Mouse (Mus musculus) embryo, embryonic 10 days (tissue): ENCODE measurements around the gene Zfp174.
A peak's percentile ranks its signal among the peaks of the same experiment; 100 is the strongest.

Source experiments
- DNase-seq: peaks from one replicate; pipeline ENCODE4 v3.0.0-alpha.2; 2015; ENCODE audit warnings: low spot score

Zfp174 gene

GRCm38 (mm10) chr16:3884201-3885064 is 37.4 kb downstream of the Zfp174 start, which contains the start of the genes Zfp597 and Gm20695:
Gene Zfp597 (minus strand): TSS chr16:3884561.
Gene Gm20695 (plus strand): TSS chr16:3884648.
- peak; percentile 98 for DNase-seq

- DNase-seq = peak; percentile 27
Measured at GRCm38 (mm10) chr16:3885065-3885670, 38.1 kb downstream of the Zfp174 start.

GRCm38 (mm10) chr16:3891621-3892295 is 44.7 kb downstream of the Zfp174 start:
- DNase-seq = no peak

GRCm38 (mm10) chr16:3893739-3894138 is 46.7 kb downstream of the Zfp174 start:
- DNase-seq = no peak

- DNase-seq = no peak
Measured at GRCm38 (mm10) chr16:3895173-3895792, 48.2 kb downstream of the Zfp174 start.

GRCm38 (mm10) chr16:3896046-3896445 is 49.0 kb downstream of the Zfp174 start:
- DNase-seq = no peak

GRCm38 (mm10) chr16:3896553-3896952 is 49.5 kb downstream of the Zfp174 start:
- DNase-seq = no peak

- DNase-seq = no peak
Measured at GRCm38 (mm10) chr16:3907471-3907870, 60.4 kb downstream of the Zfp174 start.
